Mouse (Mus musculus): Measurements from ENCODE around the gene Orai1. TPM values are rescaled to one million over a fixed set of nuclear protein-coding genes. Genes with fewer than 3 reads are reported as not detected.

The Orai1 gene
- polyA plus RNA-seq, 1 experiment from 2014 or later = 20.0 TPM

GRCm38 (mm10) chr5:122997205-122998204, 17.4 kb upstream of the Orai1 start:
- no peaks in the 10 kb centered on the region for H3K36me3 ChIP-seq
- H3K27me3 ChIP-seq = no peaks in the 10 kb centered on the region
- no peak overlapping the region for H3K27ac ChIP-seq
- WGBS = 82% methylated on average over 18 of the region's 18 CpGs
- no peak overlapping the region for H3K4me2 ChIP-seq
- no peak for ATAC-seq (ENCODE audit: borderline replicate concordance, extremely low read depth, low FRiP score, low TSS enrichment)
- H3K4me1 ChIP-seq = 0 out of 2 replicates have a peak, but pooled peaks cover 3% of the 10 kb centered on the region
- H3K9ac ChIP-seq = no peak overlapping the region
- H3K9me3 ChIP-seq = no peaks in the 10 kb centered on the region
- no peak overlapping the region for H3K4me3 ChIP-seq

GRCm38 (mm10) chr5:123000901-123001300, 14.0 kb upstream of the Orai1 start:
- Histone ChIP-seq H3K9ac (no peak overlapping the region), H3K27me3 (no peaks in the 10 kb centered on the region), H3K4me3 (no peak overlapping the region), H3K27ac (no peak overlapping the region), H3K36me3 (no peaks in the 10 kb centered on the region), H3K4me2 (no peak overlapping the region), H3K9me3 (no peaks in the 10 kb centered on the region), H3K4me1 (no peaks in the 10 kb centered on the region)
- 56% methylated on average over 1 of the region's 1 CpGs for WGBS
- no peak for ATAC-seq (ENCODE audit: borderline replicate concordance, extremely low read depth, low FRiP score, low TSS enrichment)

GRCm38 (mm10) chr5:123005716-123006592, 8.9 kb upstream of the Orai1 start:
- Histone ChIP-seq H3K4me1 (peaks cover 12% of the 10 kb centered on the region), H3K9ac (no peak overlapping the region), H3K4me2 (no peak overlapping the region), H3K36me3 (no peaks in the 10 kb centered on the region), H3K9me3 (no peaks in the 10 kb centered on the region), H3K27me3 (no peaks in the 10 kb centered on the region), H3K4me3 (no peak overlapping the region), H3K27ac (no peak overlapping the region)
- no peak for ATAC-seq (ENCODE audit: borderline replicate concordance, extremely low read depth, low FRiP score, low TSS enrichment)
- WGBS = 55% methylated on average over 19 of the region's 19 CpGs

GRCm38 (mm10) chr5:123008877-123009493, 5.9 kb upstream of the Orai1 start:
- no peak for ATAC-seq (ENCODE audit: borderline replicate concordance, extremely low read depth, low FRiP score, low TSS enrichment)
- Histone ChIP-seq H3K4me3 (no peak overlapping the region), H3K9me3 (no peaks in the 10 kb centered on the region), H3K4me2 (no peak overlapping the region), H3K27ac (0 out of 2 replicates have a peak overlapping the region, but pooled peaks have one; percentile 7), H3K36me3 (no peaks in the 10 kb centered on the region), H3K9ac (no peak overlapping the region), H3K4me1 (peaks cover 12% of the 10 kb centered on the region), H3K27me3 (no peaks in the 10 kb centered on the region)
- 42% methylated on average over 7 of the region's 7 CpGs for WGBS

GRCm38 (mm10) chr5:123009873-123010272, 5.0 kb upstream of the Orai1 start:
- Histone ChIP-seq H3K27me3 (no peaks in the 10 kb centered on the region), H3K4me3 (no peak overlapping the region), H3K4me2 (no peak overlapping the region), H3K9me3 (no peaks in the 10 kb centered on the region), H3K9ac (no peak overlapping the region), H3K4me1 (peaks cover 16% of the 10 kb centered on the region), H3K36me3 (no peaks in the 10 kb centered on the region), H3K27ac (no peak overlapping the region)
- no peak for ATAC-seq (ENCODE audit: borderline replicate concordance, extremely low read depth, low FRiP score, low TSS enrichment)
- WGBS = 40% methylated on average over 11 of the region's 11 CpGs

GRCm38 (mm10) chr5:123010806-123011205, 4.1 kb upstream of the Orai1 start:
- no peak overlapping the region for H3K4me3 ChIP-seq
- no peak for ATAC-seq (ENCODE audit: borderline replicate concordance, extremely low read depth, low FRiP score, low TSS enrichment)
- no peak overlapping the region for H3K4me2 ChIP-seq
- no peaks in the 10 kb centered on the region for H3K27me3 ChIP-seq
- H3K9ac ChIP-seq = no peak overlapping the region
- H3K4me1 ChIP-seq = peaks cover 21% of the 10 kb centered on the region
- H3K27ac ChIP-seq = no peak overlapping the region
- H3K9me3 ChIP-seq = no peaks in the 10 kb centered on the region
- WGBS = 91% methylated on average over 6 of the region's 6 CpGs
- H3K36me3 ChIP-seq = no peaks in the 10 kb centered on the region

- Histone ChIP-seq H3K27me3 (no peaks in the 10 kb centered on the region), H3K27ac (no peak overlapping the region), H3K9ac (no peak overlapping the region), H3K36me3 (no peaks in the 10 kb centered on the region), H3K4me2 (no peak overlapping the region), H3K4me3 (no peak overlapping the region), H3K9me3 (no peaks in the 10 kb centered on the region), H3K4me1 (peaks cover 29% of the 10 kb centered on the region)
- ATAC-seq (ENCODE audit: borderline replicate concordance, extremely low read depth, low FRiP score, low TSS enrichment) = no peak
- 92% methylated on average over 9 of the region's 9 CpGs for WGBS
Measured at GRCm38 (mm10) chr5:123011705-123012104, 3.2 kb upstream of the Orai1 start.

GRCm38 (mm10) chr5:123013599-123014315, 1.1 kb upstream of the Orai1 start:
- no peak overlapping the region for H3K4me2 ChIP-seq
- no peak overlapping the region for H3K9ac ChIP-seq
- ATAC-seq (ENCODE audit: borderline replicate concordance, extremely low read depth, low FRiP score, low TSS enrichment) = no peak
- peaks cover 37% of the 10 kb centered on the region for H3K4me1 ChIP-seq
- WGBS = 58% methylated on average over 9 of the region's 9 CpGs
- H3K36me3 ChIP-seq = no peaks in the 10 kb centered on the region
- no peaks in the 10 kb centered on the region for H3K27me3 ChIP-seq
- no peaks in the 10 kb centered on the region for H3K9me3 ChIP-seq
- H3K27ac ChIP-seq = no peak overlapping the region
- H3K4me3 ChIP-seq = no peak overlapping the region

- H3K9ac ChIP-seq = peak overlapping the region; percentile 59
- peak overlapping the region; percentile 69 for H3K4me3 ChIP-seq
- H3K9me3 ChIP-seq = no peaks in the 10 kb centered on the region
- peaks cover 39% of the 10 kb centered on the region for H3K4me1 ChIP-seq
- WGBS = 9% methylated on average over 8 of the region's 8 CpGs
- ATAC-seq (ENCODE audit: borderline replicate concordance, extremely low read depth, low FRiP score, low TSS enrichment) = no peak
- H3K27me3 ChIP-seq = no peaks in the 10 kb centered on the region
- no peaks in the 10 kb centered on the region for H3K36me3 ChIP-seq
- H3K27ac ChIP-seq = peak overlapping the region; percentile 95
- H3K4me2 ChIP-seq = peak overlapping the region; percentile 70
Measured at GRCm38 (mm10) chr5:123015915-123016314, 1.0 kb downstream of the Orai1 start.

- no peak for ATAC-seq (ENCODE audit: borderline replicate concordance, extremely low read depth, low FRiP score, low TSS enrichment)
- H3K27me3 ChIP-seq = no peaks in the 10 kb centered on the region
- 70% methylated on average over 4 of the region's 4 CpGs for WGBS
- no peaks in the 10 kb centered on the region for H3K9me3 ChIP-seq
- H3K4me1 ChIP-seq = peaks cover 39% of the 10 kb centered on the region
- H3K4me2 ChIP-seq = 0 out of 2 replicates have a peak overlapping the region, but pooled peaks have one; percentile 1
- no peaks in the 10 kb centered on the region for H3K36me3 ChIP-seq
- H3K27ac ChIP-seq = no peak overlapping the region
- H3K9ac ChIP-seq = no peak overlapping the region
- H3K4me3 ChIP-seq = no peak overlapping the region
Measured at GRCm38 (mm10) chr5:123017504-123017903, 2.6 kb downstream of the Orai1 start.

Measured in lung, embryonic 15.5 days (tissue).